Mouse (Mus musculus) testis, adult 2 months (tissue): ENCODE results near the gene Arsj.

Experiments used
- CTCF ChIP-seq: fragments of 200-500 bp; IDR thresholded peaks from 2 replicates; pipeline ENCODE4 v1.5.1; 2012; ENCODE audit warnings: low read depth, mild to moderate bottlenecking, inconsistent platforms, low read length, moderate library complexity; ENCODE audit not compliant: control insufficient read depth, insufficient read depth, insufficient replicate concordance
- POLR2A ChIP-seq: fragments of 200-500 bp; IDR thresholded peaks from 2 replicates; pipeline ENCODE4 v1.6.1; 2012; ENCODE audit warnings: low read depth, mild to moderate bottlenecking, inconsistent platforms, low read length, moderate library complexity; ENCODE audit not compliant: control insufficient read depth

- TF ChIP-seq CTCF (no peak), POLR2A (no peak)
Measured at GRCm38 (mm10) chr3:126326628-126327325, 36.7 kb upstream of the Arsj start.
